Mouse (Mus musculus) C2C12 (cell line): Measurements from ENCODE around the gene Hoxa5.

Source experiments
- CTCF ChIP-seq: IDR thresholded peaks from one replicate; pipeline ENCODE4 v1.5.1; 2011; ENCODE audit not compliant: control insufficient read depth, insufficient read depth, insufficient read length
- MAX ChIP-seq: IDR thresholded peaks from one replicate; pipeline ENCODE4 v1.6.1; 2011; ENCODE audit warnings: mild to moderate bottlenecking, control low read depth
- MYOD1 ChIP-seq: IDR thresholded peaks from one replicate; pipeline ENCODE4 v1.6.1; 2011; ENCODE audit warnings: low read depth; ENCODE audit not compliant: control insufficient read depth, insufficient read length
- USF1 ChIP-seq: IDR thresholded peaks from one replicate; pipeline ENCODE4 v1.6.1; 2011; ENCODE audit warnings: low read depth, mild to moderate bottlenecking, control low read depth, moderate library complexity

DNA sequence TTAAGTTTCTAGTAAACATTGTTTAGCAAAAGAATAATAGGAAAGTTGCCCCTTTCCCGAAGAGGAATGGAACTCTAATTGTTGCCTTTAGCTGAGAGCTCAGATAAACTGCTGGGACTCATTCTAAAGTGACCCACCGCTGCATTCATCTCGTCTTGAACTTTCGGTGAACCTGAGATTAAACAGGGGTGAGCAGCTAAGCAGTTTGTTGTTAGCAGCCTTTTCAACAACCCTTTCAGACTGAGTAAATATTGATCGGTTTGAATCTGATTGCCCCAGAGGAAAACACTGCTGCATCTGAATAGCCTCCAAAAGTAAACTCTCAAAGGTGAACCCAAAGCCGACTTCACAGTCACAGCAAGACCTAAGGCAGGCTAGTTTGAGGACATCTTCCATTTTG, 51.1 kb downstream of the Hoxa5 start:
- TF ChIP-seq CTCF (no peak), USF1 (no peak), MYOD1 (no peak), MAX (no peak)
